Mouse (Mus musculus): ENCODE measurements at regions not wholly inside any gene's neighbourhood (a gene's known extent, or its start where the extent isn't known, plus 50 kb on each side); places are given as distances from the start of the nearest gene placed in this dataset.

- TF ChIP-seq POLR2A (IDR thresholded peaks at IDR 0.05; ENCODE audit: extremely low read depth, insufficient read depth, low read length) (no peak), CTCF (IDR thresholded peaks at IDR 0.05; ENCODE audit: extremely low read depth, insufficient read depth, low read length) (no peak)
- Histone ChIP-seq H3K27ac (ENCODE audit: insufficient read depth, low read length) (no peak overlapping the region), H3K4me1 (ENCODE audit: control insufficient read depth, insufficient read depth, low read length) (no peaks in the 10 kb centered on the region), H3K4me3 (ENCODE audit: insufficient read depth, low read length) (no peak overlapping the region)
Observed at GRCm38 (mm10) chr2:173385722-173386141, 109.4 kb upstream of the Pmepa1 start.

GRCm38 (mm10) chr2:173388140-173388539 is 111.8 kb upstream of the Pmepa1 start:
- H3K4me1 ChIP-seq (ENCODE audit: control insufficient read depth, insufficient read depth, low read length): no peaks in the 10 kb centered on the region
- no peak overlapping the region for H3K4me3 ChIP-seq (ENCODE audit: insufficient read depth, low read length)
- TF ChIP-seq CTCF (IDR thresholded peaks at IDR 0.05; ENCODE audit: extremely low read depth, insufficient read depth, low read length): no peak
- TF ChIP-seq POLR2A (IDR thresholded peaks at IDR 0.05; ENCODE audit: extremely low read depth, insufficient read depth, low read length): no peak
- no peak overlapping the region for H3K27ac ChIP-seq (ENCODE audit: insufficient read depth, low read length)

- H3K4me3 ChIP-seq (ENCODE audit: insufficient read depth, low read length): no peak overlapping the region
- H3K27ac ChIP-seq (ENCODE audit: insufficient read depth, low read length): no peak overlapping the region
- no peaks in the 10 kb centered on the region for H3K4me1 ChIP-seq (ENCODE audit: control insufficient read depth, insufficient read depth, low read length)
- TF ChIP-seq CTCF (IDR thresholded peaks at IDR 0.05; ENCODE audit: extremely low read depth, insufficient read depth, low read length) (no peak), POLR2A (IDR thresholded peaks at IDR 0.05; ENCODE audit: extremely low read depth, insufficient read depth, low read length) (no peak)
Observed at GRCm38 (mm10) chr2:173392557-173393323, 116.4 kb upstream of the Pmepa1 start.

- no peak overlapping the region for H3K4me3 ChIP-seq (ENCODE audit: insufficient read depth, low read length)
- H3K4me1 ChIP-seq (ENCODE audit: control insufficient read depth, insufficient read depth, low read length): no peaks in the 10 kb centered on the region
- H3K27ac ChIP-seq (ENCODE audit: insufficient read depth, low read length): no peak overlapping the region
- TF ChIP-seq POLR2A (IDR thresholded peaks at IDR 0.05; ENCODE audit: extremely low read depth, insufficient read depth, low read length): no peak
- TF ChIP-seq CTCF (IDR thresholded peaks at IDR 0.05; ENCODE audit: extremely low read depth, insufficient read depth, low read length): no peak
Observed at GRCm38 (mm10) chr2:173393324-173393592, 116.9 kb upstream of the Pmepa1 start.

- Histone ChIP-seq H3K27ac (ENCODE audit: insufficient read depth, low read length) (no peak overlapping the region), H3K4me3 (ENCODE audit: insufficient read depth, low read length) (no peak overlapping the region), H3K4me1 (ENCODE audit: control insufficient read depth, insufficient read depth, low read length) (no peaks in the 10 kb centered on the region)
- TF ChIP-seq CTCF (IDR thresholded peaks at IDR 0.05; ENCODE audit: extremely low read depth, insufficient read depth, low read length) (no peak), POLR2A (IDR thresholded peaks at IDR 0.05; ENCODE audit: extremely low read depth, insufficient read depth, low read length) (no peak)
Observed at GRCm38 (mm10) chr2:173395526-173395925, 119.2 kb upstream of the Pmepa1 start.

GRCm38 (mm10) chr2:173397846-173398331 is 121.6 kb upstream of the Pmepa1 start:
- Histone ChIP-seq H3K4me3 (ENCODE audit: insufficient read depth, low read length) (no peak overlapping the region), H3K27ac (ENCODE audit: insufficient read depth, low read length) (no peak overlapping the region), H3K4me1 (ENCODE audit: control insufficient read depth, insufficient read depth, low read length) (no peaks in the 10 kb centered on the region)
- TF ChIP-seq CTCF (IDR thresholded peaks at IDR 0.05; ENCODE audit: extremely low read depth, insufficient read depth, low read length) (no peak), POLR2A (IDR thresholded peaks at IDR 0.05; ENCODE audit: extremely low read depth, insufficient read depth, low read length) (no peak)

GRCm38 (mm10) chr2:173405629-173406028 is 116.8 kb upstream of the 1700021F07Rik start:
- Histone ChIP-seq H3K4me3 (ENCODE audit: insufficient read depth, low read length) (no peak overlapping the region), H3K27ac (ENCODE audit: insufficient read depth, low read length) (no peak overlapping the region), H3K4me1 (ENCODE audit: control insufficient read depth, insufficient read depth, low read length) (no peaks in the 10 kb centered on the region)
- TF ChIP-seq POLR2A (IDR thresholded peaks at IDR 0.05; ENCODE audit: extremely low read depth, insufficient read depth, low read length) (no peak), CTCF (IDR thresholded peaks at IDR 0.05; ENCODE audit: extremely low read depth, insufficient read depth, low read length) (no peak)

- Histone ChIP-seq H3K4me3 (ENCODE audit: insufficient read depth, low read length) (no peak overlapping the region), H3K4me1 (ENCODE audit: control insufficient read depth, insufficient read depth, low read length) (no peaks in the 10 kb centered on the region), H3K27ac (ENCODE audit: insufficient read depth, low read length) (no peak overlapping the region)
- TF ChIP-seq CTCF (IDR thresholded peaks at IDR 0.05; ENCODE audit: extremely low read depth, insufficient read depth, low read length) (no peak), POLR2A (IDR thresholded peaks at IDR 0.05; ENCODE audit: extremely low read depth, insufficient read depth, low read length) (no peak)
Observed at GRCm38 (mm10) chr2:173406344-173407094, 115.9 kb upstream of the 1700021F07Rik start.

- Histone ChIP-seq H3K4me1 (ENCODE audit: control insufficient read depth, insufficient read depth, low read length) (no peaks in the 10 kb centered on the region), H3K4me3 (ENCODE audit: insufficient read depth, low read length) (no peak overlapping the region), H3K27ac (ENCODE audit: insufficient read depth, low read length) (no peak overlapping the region)
- no peak for TF ChIP-seq CTCF (IDR thresholded peaks at IDR 0.05; ENCODE audit: extremely low read depth, insufficient read depth, low read length)
- no peak for TF ChIP-seq POLR2A (IDR thresholded peaks at IDR 0.05; ENCODE audit: extremely low read depth, insufficient read depth, low read length)
Observed at GRCm38 (mm10) chr2:173407133-173407532, 115.3 kb upstream of the 1700021F07Rik start.

- TF ChIP-seq POLR2A (IDR thresholded peaks at IDR 0.05; ENCODE audit: extremely low read depth, insufficient read depth, low read length): no peak
- no peak for TF ChIP-seq CTCF (IDR thresholded peaks at IDR 0.05; ENCODE audit: extremely low read depth, insufficient read depth, low read length)
- Histone ChIP-seq H3K27ac (ENCODE audit: insufficient read depth, low read length) (no peak overlapping the region), H3K4me1 (ENCODE audit: control insufficient read depth, insufficient read depth, low read length) (no peaks in the 10 kb centered on the region)
Observed at GRCm38 (mm10) chr2:173408681-173409081, 113.7 kb upstream of the 1700021F07Rik start.

More at GRCm38 (mm10) chr2:173408681-173409081, 113.7 kb upstream of the 1700021F07Rik start:
- H3K4me3 ChIP-seq (ENCODE audit: insufficient read depth, low read length): no peak overlapping the region
